Mouse (Mus musculus) hindbrain, postnatal 0 days (tissue): ENCODE measurements at regions not wholly inside any gene's neighbourhood (a gene's known extent, or its start where the extent isn't known, plus 50 kb on each side); places are given as distances from the start of the nearest gene placed in this dataset.

Source experiments
- ATAC-seq: fragments of 200-750 bp; cut with Nextera tagmentation; 2 replicates; pipeline ENCODE4 v1.8.0; 2017; ENCODE audit warnings: mild to moderate bottlenecking, moderate TSS enrichment, moderate library complexity
- DNase-seq: peaks from one replicate; pipeline ENCODE4 v3.0.0-alpha.2; 2015; ENCODE audit warnings: low spot score
- H3K27ac ChIP-seq: fragments of 300-500 bp; sonication (generic); 2 replicates; pipeline ENCODE4 v1.5.1; 2014; ENCODE audit warnings: mild to moderate bottlenecking
- H3K27me3 ChIP-seq: fragments of 300-500 bp; sonication (generic); 2 replicates; pipeline ENCODE4 v1.6.1; 2014; ENCODE audit warnings: low read length, mixed read lengths; ENCODE audit not compliant: insufficient read depth
- H3K36me3 ChIP-seq: fragments of 300-500 bp; sonication (generic); 2 replicates; pipeline ENCODE4 v1.6.1; 2014; ENCODE audit warnings: low read length, mixed read lengths; ENCODE audit not compliant: insufficient read depth
- H3K4me1 ChIP-seq: fragments of 300-500 bp; sonication (generic); 2 replicates; pipeline ENCODE4 v1.6.1; 2014; ENCODE audit warnings: antibody characterized with exemption, low read length, mixed read lengths; ENCODE audit not compliant: insufficient read depth
- H3K4me2 ChIP-seq: fragments of 300-500 bp; sonication (generic); 2 replicates; pipeline ENCODE4 v1.6.1; 2014; ENCODE audit warnings: low read depth, mild to moderate bottlenecking, low read length, moderate library complexity, mixed read lengths
- H3K4me3 ChIP-seq: fragments of 300-500 bp; sonication (generic); 2 replicates; pipeline ENCODE4 v1.5.1; 2014; ENCODE audit warnings: low read length
- H3K9ac ChIP-seq: fragments of 300-500 bp; sonication (generic); replicated peaks from 2 replicates; pipeline ENCODE4 v1.6.1; 2014; ENCODE audit warnings: mild to moderate bottlenecking, low read length, moderate library complexity, mixed read lengths
- H3K9me3 ChIP-seq: fragments of 300-500 bp; sonication (generic); 2 replicates; pipeline ENCODE4 v1.6.1; 2016; ENCODE audit warnings: low read length, mixed read lengths
- CTCF ChIP-seq: IDR thresholded peaks from 2 replicates; pipeline ENCODE4 v1.5.1; 2016; ENCODE audit warnings: antibody characterized with exemption, control low read depth, low read depth
- WGBS: fragments of 180-500 bp; shearing (Covaris S2); extraction: QIAGEN DNeasy Blood & Tissue Kit; methylation state at CpG from one replicate; pipeline ENCODE4 v1.1.7; 2014; 5-methylcytosine and 5-hydroxymethylcytosine counted together

GRCm38 (mm10) chr3:125155319-125155718, 248.6 kb upstream of the Ndst4 start:
- ATAC-seq (no peak), DNase-seq (no peak)
- H3K27me3 ChIP-seq: no peaks in the 10 kb centered on the region
- no peak overlapping the region for H3K4me3 ChIP-seq
- H3K4me2 ChIP-seq: no peak overlapping the region
- no peaks in the 10 kb centered on the region for H3K4me1 ChIP-seq
- no peak overlapping the region for H3K9ac ChIP-seq
- no peaks in the 10 kb centered on the region for H3K36me3 ChIP-seq
- H3K27ac ChIP-seq: no peak overlapping the region
- no peak for TF ChIP-seq CTCF
- no peaks in the 10 kb centered on the region for H3K9me3 ChIP-seq
- 71% methylated on average over 1 of the region's 1 CpGs for WGBS

GRCm38 (mm10) chr3:125159763-125160162, 244.1 kb upstream of the Ndst4 start:
- ATAC-seq (no peak), DNase-seq (no peak)
- Histone ChIP-seq H3K9me3 (no peaks in the 10 kb centered on the region), H3K4me2 (no peak overlapping the region), H3K27me3 (no peaks in the 10 kb centered on the region), H3K27ac (no peak overlapping the region), H3K9ac (no peak overlapping the region), H3K4me1 (no peaks in the 10 kb centered on the region), H3K4me3 (no peak overlapping the region), H3K36me3 (no peaks in the 10 kb centered on the region)
- no peak for TF ChIP-seq CTCF
- WGBS: 86% methylated on average over 5 of the region's 5 CpGs

- no peak for TF ChIP-seq CTCF
- Histone ChIP-seq H3K4me1 (no peaks in the 10 kb centered on the region), H3K4me3 (no peak overlapping the region), H3K27ac (no peak overlapping the region), H3K9me3 (no peaks in the 10 kb centered on the region), H3K27me3 (no peaks in the 10 kb centered on the region), H3K36me3 (no peaks in the 10 kb centered on the region), H3K9ac (no peak overlapping the region), H3K4me2 (no peak overlapping the region)
- no peak for ATAC-seq
- DNase-seq: peak; percentile 23
These were observed 213.3 kb upstream of the Ndst4 start for GRCm38 (mm10) chr3:125190571-125190970.

GRCm38 (mm10) chr3:125220913-125221312, 183.0 kb upstream of the Ndst4 start:
- 92% methylated on average over 2 of the region's 2 CpGs for WGBS
- no peaks in the 10 kb centered on the region for H3K27me3 ChIP-seq
- no peak overlapping the region for H3K4me2 ChIP-seq
- no peaks in the 10 kb centered on the region for H3K9me3 ChIP-seq
- TF ChIP-seq CTCF: no peak
- H3K27ac ChIP-seq: no peak overlapping the region
- no peak overlapping the region for H3K4me3 ChIP-seq
- no peak overlapping the region for H3K9ac ChIP-seq
- DNase-seq (no peak), ATAC-seq (no peak)
- no peaks in the 10 kb centered on the region for H3K4me1 ChIP-seq
- no peaks in the 10 kb centered on the region for H3K36me3 ChIP-seq

GRCm38 (mm10) chr3:125251124-125251523, 152.8 kb upstream of the Ndst4 start:
- no peaks in the 10 kb centered on the region for H3K4me1 ChIP-seq
- no peak overlapping the region for H3K9ac ChIP-seq
- TF ChIP-seq CTCF: no peak
- no peak overlapping the region for H3K27ac ChIP-seq
- H3K27me3 ChIP-seq: no peaks in the 10 kb centered on the region
- ATAC-seq (no peak), DNase-seq (no peak)
- no peak overlapping the region for H3K4me3 ChIP-seq
- no peaks in the 10 kb centered on the region for H3K36me3 ChIP-seq
- WGBS: 91% methylated on average over 3 of the region's 3 CpGs
- H3K9me3 ChIP-seq: no peaks in the 10 kb centered on the region
- no peak overlapping the region for H3K4me2 ChIP-seq

- Histone ChIP-seq H3K4me3 (no peak overlapping the region), H3K27ac (no peak overlapping the region), H3K4me1 (no peaks in the 10 kb centered on the region), H3K27me3 (no peaks in the 10 kb centered on the region), H3K9me3 (no peaks in the 10 kb centered on the region), H3K36me3 (no peaks in the 10 kb centered on the region), H3K9ac (no peak overlapping the region), H3K4me2 (no peak overlapping the region)
- ATAC-seq: no peak
- TF ChIP-seq CTCF: no peak
- WGBS: 70% methylated on average over 2 of the region's 2 CpGs
- no peak for DNase-seq
These were observed 143.0 kb upstream of the Ndst4 start for GRCm38 (mm10) chr3:125260909-125261308.

- Histone ChIP-seq H3K4me2 (no peak overlapping the region), H3K27me3 (no peaks in the 10 kb centered on the region), H3K36me3 (no peaks in the 10 kb centered on the region), H3K9me3 (no peaks in the 10 kb centered on the region), H3K4me1 (no peaks in the 10 kb centered on the region), H3K27ac (no peak overlapping the region), H3K9ac (no peak overlapping the region), H3K4me3 (no peak overlapping the region)
- ATAC-seq: no peak
- 60% methylated on average over 5 of the region's 5 CpGs for WGBS
- no peak for DNase-seq
- no peak for TF ChIP-seq CTCF
These were observed 133.2 kb upstream of the Ndst4 start for GRCm38 (mm10) chr3:125270695-125271094.

GRCm38 (mm10) chr3:125271215-125271614, 132.7 kb upstream of the Ndst4 start:
- 1% methylated on average over 2 of the region's 2 CpGs for WGBS
- H3K27me3 ChIP-seq: no peaks in the 10 kb centered on the region
- no peak overlapping the region for H3K4me3 ChIP-seq
- H3K27ac ChIP-seq: no peak overlapping the region
- H3K4me2 ChIP-seq: no peak overlapping the region
- no peaks in the 10 kb centered on the region for H3K36me3 ChIP-seq
- H3K9ac ChIP-seq: no peak overlapping the region
- ATAC-seq (no peak), DNase-seq (peak; percentile 34)
- peak; percentile 19; the same call in 1 of the 2 replicates for TF ChIP-seq CTCF
- no peaks in the 10 kb centered on the region for H3K9me3 ChIP-seq
- H3K4me1 ChIP-seq: no peaks in the 10 kb centered on the region
